Mouse (Mus musculus) stomach, embryonic 14.5 days (tissue): ENCODE results near the gene Dhcr24. TPM values are rescaled to one million over a fixed set of nuclear protein-coding genes. Genes with fewer than 3 reads are reported as not detected.

Experiments used
- ATAC-seq: fragments of 200-750 bp; cut with Nextera tagmentation; 2 replicates; pipeline ENCODE4 v1.8.0; 2017; ENCODE audit warnings: low read depth, moderate TSS enrichment; ENCODE audit not compliant: insufficient number of reproducible peaks, insufficient read depth, low FRiP score
- H3K27ac ChIP-seq: fragments of 300-500 bp; sonication (generic); 2 replicates; pipeline ENCODE4 v1.5.1; 2014; ENCODE audit warnings: mild to moderate bottlenecking, low read length, moderate library complexity, mixed read lengths
- H3K27me3 ChIP-seq: fragments of 300-500 bp; sonication (generic); 2 replicates; pipeline ENCODE4 v1.6.1; 2014; ENCODE audit warnings: low read length, control low read depth, mixed read lengths; ENCODE audit not compliant: control insufficient read depth, insufficient read depth
- H3K36me3 ChIP-seq: fragments of 300-500 bp; sonication (generic); 2 replicates; pipeline ENCODE4 v1.6.1; 2014; ENCODE audit warnings: mild to moderate bottlenecking, control low read depth, low read length, moderate library complexity, mixed read lengths; ENCODE audit not compliant: control insufficient read depth, insufficient read depth
- H3K4me1 ChIP-seq: fragments of 300-500 bp; sonication (generic); 2 replicates; pipeline ENCODE4 v1.6.1; 2014; ENCODE audit warnings: low read length, control low read depth, mixed read lengths; ENCODE audit not compliant: control insufficient read depth, insufficient read depth
- H3K4me2 ChIP-seq: fragments of 300-500 bp; sonication (generic); replicated peaks from 2 replicates; pipeline ENCODE4 v1.6.1; 2014; ENCODE audit warnings: low read depth, low read length, control low read depth
- H3K4me3 ChIP-seq: fragments of 300-500 bp; sonication (generic); 2 replicates; pipeline ENCODE4 v1.5.1; 2014; ENCODE audit warnings: low read depth, low read length, control low read depth
- H3K9ac ChIP-seq: fragments of 300-500 bp; sonication (generic); replicated peaks from 2 replicates; pipeline ENCODE4 v1.6.1; 2014; ENCODE audit warnings: low read depth, mild to moderate bottlenecking, control low read depth, low read length, moderate library complexity, mixed read lengths
- H3K9me3 ChIP-seq: fragments of 300-500 bp; sonication (generic); 2 replicates; pipeline ENCODE4 v1.6.1; 2016; ENCODE audit warnings: low read depth, low read length, control low read depth; ENCODE audit not compliant: control insufficient read depth
- WGBS: fragments of 180-500 bp; shearing (Covaris S2); extraction: QIAGEN DNeasy Blood & Tissue Kit; methylation state at CpG from one replicate; pipeline ENCODE4 v1.1.7; 2014; 5-methylcytosine and 5-hydroxymethylcytosine counted together
- polyA plus RNA-seq: library from polyadenylated mRNA; unstranded; fragments of >200 nt; fragmentation: Nextera tagmentation; extraction: Ambion mirVana; gene quantifications from 2 replicates; pipeline ENCODE4 v1.2.1, GENCODE M21; 2014

The Dhcr24 gene
- polyA plus RNA-seq, 1 experiment from 2014 or later, result 29.8 TPM

DNA sequence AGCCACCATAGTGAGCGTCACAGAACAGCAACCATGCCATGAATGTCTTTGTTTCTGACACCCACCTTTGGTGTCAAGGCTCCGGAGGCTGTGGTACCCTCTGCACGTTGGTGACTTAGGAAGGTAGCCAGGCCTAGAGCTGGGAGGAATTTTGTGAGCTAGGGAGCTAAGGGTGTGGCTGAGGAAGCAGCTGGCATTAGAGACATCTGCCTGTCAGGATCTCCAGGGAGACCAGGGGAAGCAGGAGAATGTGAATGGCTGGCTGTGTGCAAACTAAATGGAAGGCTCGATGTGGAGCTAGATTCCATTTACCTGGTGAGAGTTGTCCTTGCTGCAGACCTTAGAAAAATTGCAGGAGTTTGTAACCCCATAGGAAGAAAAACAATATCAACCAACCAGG lies 23.8 kb downstream of the Dhcr24 start:
- H3K27me3 ChIP-seq, result no peaks in the 10 kb centered on the region
- H3K9ac ChIP-seq, result no peak overlapping the region
- no peak overlapping the region for H3K4me3 ChIP-seq
- H3K4me2 ChIP-seq, result no peak overlapping the region
- H3K9me3 ChIP-seq, result no peaks in the 10 kb centered on the region
- 87% methylated on average over 4 of the region's 4 CpGs for WGBS
- peaks cover 43% of the 10 kb centered on the region for H3K36me3 ChIP-seq
- no peak for ATAC-seq
- H3K4me1 ChIP-seq, result peaks cover 7% of the 10 kb centered on the region; the same call in 1 of the 2 replicates
- H3K27ac ChIP-seq, result no peak overlapping the region

DNA sequence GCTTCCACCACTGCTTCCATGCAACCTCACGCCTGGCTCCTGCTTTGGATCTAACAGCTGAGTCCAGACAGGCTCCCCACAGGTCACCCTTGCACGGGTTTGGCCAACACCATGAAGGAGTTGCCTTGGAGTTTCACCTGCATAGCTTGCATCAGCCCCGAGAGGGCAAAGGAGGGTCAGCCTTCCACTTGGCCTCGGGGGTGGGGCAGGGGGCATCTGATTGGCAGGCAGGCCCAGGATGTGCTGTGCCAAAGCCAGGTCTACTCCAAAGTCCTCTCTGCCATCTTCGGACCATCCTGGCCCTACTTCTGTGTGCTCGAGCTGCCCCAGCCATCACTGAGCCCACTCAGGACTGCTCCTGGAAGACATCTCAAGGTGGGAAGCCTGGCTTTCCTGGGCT lies 26.2 kb downstream of the Dhcr24 start:
- Histone ChIP-seq H3K27me3 (no peaks in the 10 kb centered on the region), H3K4me1 (peaks cover 4% of the 10 kb centered on the region; the same call in 1 of the 2 replicates), H3K4me2 (no peak overlapping the region), H3K36me3 (peaks cover 40% of the 10 kb centered on the region), H3K4me3 (no peak overlapping the region), H3K9ac (no peak overlapping the region), H3K27ac (no peak overlapping the region), H3K9me3 (no peaks in the 10 kb centered on the region)
- ATAC-seq, result no peak
- WGBS, result 86% methylated on average over 6 of the region's 6 CpGs

DNA sequence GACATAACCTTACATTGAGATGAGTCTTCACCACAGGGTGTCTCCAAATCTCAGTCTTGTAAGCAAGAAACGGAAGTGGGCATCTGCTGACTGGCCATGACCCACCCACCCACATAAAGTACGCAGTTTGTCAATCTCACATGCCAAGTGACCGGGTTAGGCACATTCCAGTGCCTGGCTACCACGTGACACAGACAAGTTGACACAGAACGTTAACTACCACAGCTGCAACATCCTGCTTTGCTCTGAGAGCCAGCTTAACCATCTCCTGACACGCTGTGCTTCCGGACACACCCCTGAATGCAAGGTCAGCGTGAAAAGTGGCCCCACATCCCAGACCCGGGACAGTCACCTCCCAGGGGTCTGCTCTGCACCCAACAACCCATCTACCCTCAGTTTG lies 29.3 kb downstream of the Dhcr24 start:
- H3K4me1 ChIP-seq, result no peaks in the 10 kb centered on the region
- no peak overlapping the region for H3K27ac ChIP-seq
- H3K9me3 ChIP-seq, result no peaks in the 10 kb centered on the region
- H3K4me3 ChIP-seq, result no peak overlapping the region
- no peak overlapping the region for H3K9ac ChIP-seq
- peaks cover 26% of the 10 kb centered on the region for H3K36me3 ChIP-seq
- H3K27me3 ChIP-seq, result no peaks in the 10 kb centered on the region
- 57% methylated on average over 9 of the region's 9 CpGs for WGBS
- ATAC-seq, result no peak
- no peak overlapping the region for H3K4me2 ChIP-seq

DNA sequence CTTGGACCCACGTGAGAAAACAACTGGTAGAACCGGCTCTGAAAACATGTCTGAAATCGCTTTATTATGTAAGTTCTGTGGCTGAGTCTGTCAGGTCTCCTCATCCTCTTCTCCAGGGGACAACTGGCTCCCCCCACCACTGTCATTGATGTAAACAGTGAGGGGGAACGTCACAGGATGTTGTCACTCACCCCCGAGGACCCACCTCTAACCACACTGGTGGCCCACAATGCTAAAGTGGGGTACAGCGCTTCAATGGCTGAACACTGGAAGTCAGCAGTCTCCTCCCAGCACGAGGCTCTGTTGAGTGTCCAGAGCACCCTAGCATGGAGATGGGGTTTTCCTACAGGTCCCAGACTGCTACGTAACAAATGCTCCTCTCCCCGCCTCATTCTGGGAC lies 30.0 kb downstream of the Dhcr24 start:
- H3K27me3 ChIP-seq, result no peaks in the 10 kb centered on the region
- no peaks in the 10 kb centered on the region for H3K9me3 ChIP-seq
- no peak overlapping the region for H3K27ac ChIP-seq
- ATAC-seq, result no peak
- no peak overlapping the region for H3K4me3 ChIP-seq
- peaks cover 19% of the 10 kb centered on the region for H3K36me3 ChIP-seq
- H3K4me2 ChIP-seq, result no peak overlapping the region
- H3K9ac ChIP-seq, result no peak overlapping the region
- WGBS, result 85% methylated on average over 9 of the region's 9 CpGs
- no peaks in the 10 kb centered on the region for H3K4me1 ChIP-seq

DNA sequence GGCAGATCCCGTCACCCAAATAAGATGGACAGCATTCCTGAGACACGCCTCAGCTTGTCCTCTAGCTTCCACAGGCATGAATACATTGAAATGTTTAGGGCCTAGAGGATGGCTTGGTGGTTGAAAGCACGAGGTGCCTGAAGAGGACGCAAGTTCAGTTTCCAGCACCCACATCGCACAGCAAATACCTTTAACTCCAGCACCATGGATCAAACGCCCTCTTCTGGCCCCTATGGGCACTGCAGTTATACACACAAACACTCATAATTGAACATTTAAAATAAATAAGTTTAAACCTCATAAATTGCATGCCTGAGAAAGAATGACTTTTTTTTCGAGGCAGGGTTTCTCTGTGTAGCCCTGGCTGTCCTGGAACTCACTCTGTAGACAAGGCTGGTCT lies 32.8 kb downstream of the Dhcr24 start:
- Histone ChIP-seq H3K36me3 (no peaks in the 10 kb centered on the region), H3K27ac (no peak overlapping the region), H3K9ac (no peak overlapping the region), H3K27me3 (no peaks in the 10 kb centered on the region), H3K9me3 (0 out of 2 replicates have a peak, but pooled peaks cover 3% of the 10 kb centered on the region), H3K4me1 (no peaks in the 10 kb centered on the region), H3K4me3 (no peak overlapping the region), H3K4me2 (no peak overlapping the region)
- no peak for ATAC-seq
- 53% methylated on average over 7 of the region's 7 CpGs for WGBS

DNA sequence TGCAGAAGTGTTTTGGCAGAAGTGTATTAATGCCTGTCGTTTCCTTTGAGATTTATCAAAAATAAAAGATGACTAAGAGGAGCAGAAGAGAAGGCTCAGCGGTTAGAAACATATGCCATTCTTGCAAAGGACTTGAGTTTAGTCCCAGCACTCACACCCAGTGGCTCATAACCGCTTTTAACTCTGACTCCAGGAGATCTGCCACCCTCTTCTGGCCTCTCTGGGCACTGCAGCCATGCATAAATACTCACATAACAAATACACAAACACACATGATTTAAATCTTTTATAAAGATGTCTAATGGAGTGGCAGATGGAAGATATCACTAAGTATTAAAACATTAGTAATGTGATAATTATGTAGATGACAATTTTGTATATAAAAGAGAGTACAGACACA lies 35.4 kb downstream of the Dhcr24 start:
- Histone ChIP-seq H3K9ac (no peak overlapping the region), H3K27ac (no peak overlapping the region), H3K9me3 (0 out of 2 replicates have a peak, but pooled peaks cover 3% of the 10 kb centered on the region), H3K36me3 (no peaks in the 10 kb centered on the region), H3K4me3 (no peak overlapping the region), H3K4me1 (no peaks in the 10 kb centered on the region), H3K4me2 (no peak overlapping the region), H3K27me3 (no peaks in the 10 kb centered on the region)
- no peak for ATAC-seq
- WGBS, result 58% methylated on average over 3 of the region's 3 CpGs

DNA sequence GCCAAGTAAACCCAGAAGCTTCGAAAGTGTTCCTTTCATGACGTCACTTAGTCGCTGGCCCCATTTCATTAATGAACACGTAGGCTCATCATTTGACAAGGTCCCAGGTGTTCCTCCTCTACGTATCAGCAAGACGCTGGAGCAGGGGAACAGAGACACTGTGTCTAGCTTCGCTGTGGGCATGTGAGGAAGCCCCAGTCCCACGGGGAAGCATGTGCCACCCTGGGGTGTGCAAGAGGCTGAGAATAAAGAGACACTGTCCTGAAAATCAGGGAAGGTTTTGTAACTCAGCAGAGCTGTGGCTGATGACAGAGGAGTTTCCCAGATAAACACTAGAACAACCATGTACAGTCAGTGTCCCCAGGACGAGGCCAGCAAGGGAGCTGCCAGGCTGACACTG lies 36.2 kb downstream of the Dhcr24 start:
- Histone ChIP-seq H3K27ac (no peak overlapping the region), H3K4me1 (no peaks in the 10 kb centered on the region), H3K4me3 (no peak overlapping the region), H3K27me3 (no peaks in the 10 kb centered on the region), H3K9me3 (0 out of 2 replicates have a peak, but pooled peaks cover 3% of the 10 kb centered on the region), H3K4me2 (no peak overlapping the region), H3K9ac (no peak overlapping the region), H3K36me3 (no peaks in the 10 kb centered on the region)
- 79% methylated on average over 9 of the region's 9 CpGs for WGBS
- ATAC-seq, result no peak

DNA sequence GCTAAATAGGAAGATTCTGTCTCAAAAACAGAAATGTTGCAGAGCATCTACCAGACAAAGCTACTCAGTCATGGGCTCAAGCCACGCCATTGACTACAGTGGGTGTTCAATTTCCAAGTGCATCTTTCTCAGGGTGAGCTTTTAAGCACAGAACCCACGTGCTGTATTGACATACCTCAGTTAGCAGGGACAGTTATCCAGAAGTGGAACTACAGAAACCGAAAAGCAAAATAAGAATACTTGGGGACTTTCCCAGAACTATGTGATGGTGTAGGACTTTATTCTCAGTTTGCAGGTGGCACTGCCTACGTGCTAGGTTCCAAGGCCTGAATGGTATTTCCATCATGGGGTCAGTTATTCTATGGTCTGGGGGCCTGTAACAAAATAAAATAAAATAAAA lies 36.9 kb downstream of the Dhcr24 start:
- no peak overlapping the region for H3K4me2 ChIP-seq
- WGBS, result 85% methylated on average over 4 of the region's 4 CpGs
- no peak overlapping the region for H3K4me3 ChIP-seq
- H3K9me3 ChIP-seq, result 0 out of 2 replicates have a peak, but pooled peaks cover 3% of the 10 kb centered on the region
- H3K27ac ChIP-seq, result no peak overlapping the region
- H3K4me1 ChIP-seq, result no peaks in the 10 kb centered on the region
- no peaks in the 10 kb centered on the region for H3K27me3 ChIP-seq
- ATAC-seq, result no peak
- no peak overlapping the region for H3K9ac ChIP-seq
- no peaks in the 10 kb centered on the region for H3K36me3 ChIP-seq

DNA sequence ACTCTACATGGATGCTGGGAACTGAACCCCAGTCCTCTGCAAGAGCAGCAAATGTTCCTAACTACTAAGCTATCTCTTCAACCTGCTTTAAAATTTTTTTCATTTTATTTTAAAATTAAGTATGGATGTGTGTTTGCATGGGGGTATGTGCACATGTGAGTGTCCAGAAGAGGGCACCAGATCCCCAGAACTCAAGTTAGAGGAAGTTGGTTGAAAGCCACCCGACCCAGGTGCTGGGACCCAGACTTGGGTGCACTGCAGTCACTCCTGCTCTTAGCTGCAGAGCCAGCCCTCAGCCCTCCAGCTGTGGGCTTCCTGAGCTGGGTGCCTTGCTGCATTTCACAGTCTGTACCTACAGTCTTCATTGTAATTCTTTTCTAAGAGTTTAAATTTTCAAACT lies 38.6 kb downstream of the Dhcr24 start:
- WGBS, result 45% methylated on average over 1 of the region's 1 CpGs
- H3K4me2 ChIP-seq, result no peak overlapping the region
- no peaks in the 10 kb centered on the region for H3K36me3 ChIP-seq
- 0 out of 2 replicates have a peak, but pooled peaks cover 3% of the 10 kb centered on the region for H3K9me3 ChIP-seq
- no peak for ATAC-seq
- no peak overlapping the region for H3K9ac ChIP-seq
- no peaks in the 10 kb centered on the region for H3K27me3 ChIP-seq
- H3K27ac ChIP-seq, result no peak overlapping the region
- no peak overlapping the region for H3K4me3 ChIP-seq
- H3K4me1 ChIP-seq, result no peaks in the 10 kb centered on the region
